Mouse (Mus musculus): Measurements from ENCODE around the gene Lifr. TPM values are rescaled to one million over a fixed set of nuclear protein-coding genes. Genes with fewer than 3 reads are reported as not detected.

Gene Lifr
- polyA plus RNA-seq, 1 experiment, result 18.9 TPM

DNA sequence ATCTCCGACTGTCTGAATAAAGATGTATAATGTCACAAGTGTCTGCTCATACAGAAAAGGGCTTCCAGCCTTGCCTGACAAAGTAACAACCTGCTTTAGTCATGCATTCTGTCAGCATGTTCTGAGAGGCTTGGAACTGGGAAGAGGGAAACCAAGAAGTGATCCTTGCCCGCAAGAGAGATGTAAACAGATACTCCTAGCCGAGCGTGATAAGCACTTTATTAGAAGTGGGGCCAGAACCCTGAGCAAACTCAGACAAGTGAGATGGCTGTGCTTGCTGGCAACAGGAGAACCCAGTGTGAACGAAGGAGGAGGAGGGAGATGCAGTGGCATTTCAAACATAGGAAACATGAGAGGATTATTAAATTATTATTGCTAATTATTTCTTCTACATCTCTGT, 14.8 kb downstream of the Lifr start:
- peaks cover 6% of the 10 kb centered on the region; the same call in 1 of the 2 replicates for H3K9me3 ChIP-seq
- H3K4me1 ChIP-seq, result peaks cover 38% of the 10 kb centered on the region
- peaks cover 3% of the 10 kb centered on the region for H3K27me3 ChIP-seq (replicated peaks)
- H3K4me3 ChIP-seq (replicated peaks), result no peak overlapping the region
- no peaks in the 10 kb centered on the region for H3K36me3 ChIP-seq (replicated peaks; ENCODE audit: low read length)
- TF ChIP-seq FLI1 (IDR thresholded peaks at IDR 0.05; ENCODE audit: low read length), result no peak
- no peak for TF ChIP-seq GATA1 (IDR thresholded peaks at IDR 0.05; ENCODE audit: borderline replicate concordance, low read length)

DNA sequence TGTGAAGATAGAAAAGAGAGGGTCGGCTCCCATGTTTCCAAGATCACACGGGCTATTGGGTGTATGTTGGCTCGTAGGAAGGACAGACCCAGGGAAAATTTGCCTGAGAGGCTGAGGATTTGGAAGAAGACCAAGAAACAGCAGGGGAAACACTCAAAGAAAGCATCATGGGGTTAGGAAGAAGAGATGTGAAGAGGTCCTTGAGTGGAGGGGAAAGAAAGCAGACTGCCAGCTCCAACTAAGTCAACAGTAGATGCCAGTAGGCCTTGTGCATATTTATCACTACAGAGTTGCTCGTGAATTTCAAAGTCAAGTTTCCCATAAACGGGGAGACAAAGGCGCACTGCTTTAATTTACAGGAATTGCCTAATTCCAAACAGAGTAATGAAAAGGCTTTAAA, 17.7 kb downstream of the Lifr start:
- TF ChIP-seq GATA1 (IDR thresholded peaks at IDR 0.05; ENCODE audit: borderline replicate concordance, low read length) (no peak), FLI1 (IDR thresholded peaks at IDR 0.05; ENCODE audit: low read length) (no peak)
- Histone ChIP-seq H3K9me3 (peaks cover 10% of the 10 kb centered on the region; the same call in 1 of the 2 replicates), H3K27me3 (replicated peaks) (peaks cover 5% of the 10 kb centered on the region), H3K4me3 (replicated peaks) (no peak overlapping the region), H3K36me3 (replicated peaks; ENCODE audit: low read length) (no peaks in the 10 kb centered on the region), H3K4me1 (peaks cover 26% of the 10 kb centered on the region)

GRCm38 (mm10) chr15:7112227-7112907, 22.0 kb downstream of the Lifr start:
- TF ChIP-seq FLI1 (IDR thresholded peaks at IDR 0.05; ENCODE audit: low read length) (no peak), GATA1 (IDR thresholded peaks at IDR 0.05; ENCODE audit: borderline replicate concordance, low read length) (no peak)
- H3K4me1 ChIP-seq, result peaks cover 29% of the 10 kb centered on the region
- peaks cover 10% of the 10 kb centered on the region; the same call in 1 of the 2 replicates for H3K9me3 ChIP-seq
- peaks cover 5% of the 10 kb centered on the region for H3K27me3 ChIP-seq (replicated peaks)
- H3K36me3 ChIP-seq (replicated peaks; ENCODE audit: low read length), result no peaks in the 10 kb centered on the region
- H3K4me3 ChIP-seq (replicated peaks), result no peak overlapping the region

DNA sequence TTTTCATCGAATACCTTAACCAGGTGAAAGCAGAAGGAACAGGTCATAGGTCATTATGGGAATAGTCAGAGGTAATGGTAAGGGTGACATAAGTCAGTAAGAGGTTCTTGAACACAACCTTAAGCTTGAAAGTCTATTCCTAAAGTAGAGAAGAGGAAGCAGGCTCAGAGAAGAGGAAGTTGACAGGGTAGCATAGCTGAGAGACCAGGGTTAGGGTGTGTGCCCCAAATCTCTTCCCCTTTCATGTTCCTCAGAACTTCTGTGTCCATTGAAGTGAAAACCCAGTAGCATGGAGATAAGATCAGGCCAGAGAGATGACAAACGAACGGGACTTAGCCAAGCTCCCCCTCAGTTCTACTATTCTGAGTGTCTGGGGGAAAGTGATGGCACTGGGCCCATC, 23.5 kb downstream of the Lifr start:
- no peak for TF ChIP-seq FLI1 (IDR thresholded peaks at IDR 0.05; ENCODE audit: low read length)
- no peak for TF ChIP-seq GATA1 (IDR thresholded peaks at IDR 0.05; ENCODE audit: borderline replicate concordance, low read length)
- H3K36me3 ChIP-seq (replicated peaks; ENCODE audit: low read length), result no peaks in the 10 kb centered on the region
- H3K9me3 ChIP-seq, result peaks cover 10% of the 10 kb centered on the region; the same call in 1 of the 2 replicates
- peaks cover 11% of the 10 kb centered on the region for H3K27me3 ChIP-seq (replicated peaks)
- H3K4me3 ChIP-seq (replicated peaks), result no peak overlapping the region
- H3K4me1 ChIP-seq, result peaks cover 22% of the 10 kb centered on the region

DNA sequence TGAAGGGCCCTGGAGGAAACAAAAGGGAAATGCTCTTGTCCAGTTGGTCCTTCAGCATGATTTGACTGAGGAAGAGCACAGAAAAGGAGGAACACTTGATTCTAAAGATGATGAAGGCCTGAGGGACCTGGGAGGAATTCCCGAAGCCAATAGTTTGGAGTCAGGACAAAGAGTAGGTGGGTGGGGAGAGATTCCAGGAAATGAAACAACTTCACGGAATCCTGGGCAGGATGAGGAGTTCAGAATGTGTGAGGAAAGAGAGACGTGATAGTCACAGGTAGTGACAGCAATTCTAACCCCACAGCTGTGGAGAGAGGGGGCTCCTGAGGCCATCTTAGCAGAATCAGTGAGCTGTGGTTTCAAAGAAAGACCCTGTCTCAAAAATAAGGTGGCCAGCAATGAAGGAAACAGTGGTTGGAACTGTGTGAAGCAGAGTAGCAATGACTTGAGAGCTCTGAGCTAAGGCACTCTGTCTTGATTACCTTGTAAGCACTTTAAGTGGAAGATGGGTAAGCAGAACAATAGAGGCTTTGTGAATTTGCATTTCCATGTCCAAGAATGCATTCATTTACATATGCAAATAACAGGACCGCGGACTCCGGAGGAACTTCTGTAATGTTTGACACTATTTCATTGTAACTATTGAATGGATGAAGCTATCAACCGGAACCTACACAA, 25.1 kb downstream of the Lifr start:
- H3K36me3 ChIP-seq (replicated peaks; ENCODE audit: low read length), result no peaks in the 10 kb centered on the region
- H3K9me3 ChIP-seq, result peaks cover 1% of the 10 kb centered on the region; the same call in 1 of the 2 replicates
- TF ChIP-seq FLI1 (IDR thresholded peaks at IDR 0.05; ENCODE audit: low read length), result no peak
- no peak for TF ChIP-seq GATA1 (IDR thresholded peaks at IDR 0.05; ENCODE audit: borderline replicate concordance, low read length)
- no peak overlapping the region for H3K4me3 ChIP-seq (replicated peaks)
- peaks cover 9% of the 10 kb centered on the region for H3K27me3 ChIP-seq (replicated peaks)
- peaks cover 22% of the 10 kb centered on the region for H3K4me1 ChIP-seq

- Histone ChIP-seq H3K4me3 (replicated peaks) (no peak overlapping the region), H3K27me3 (replicated peaks) (peaks cover 13% of the 10 kb centered on the region), H3K4me1 (peaks cover 22% of the 10 kb centered on the region), H3K36me3 (replicated peaks; ENCODE audit: low read length) (no peaks in the 10 kb centered on the region), H3K9me3 (no peaks in the 10 kb centered on the region)
- no peak for TF ChIP-seq GATA1 (IDR thresholded peaks at IDR 0.05; ENCODE audit: borderline replicate concordance, low read length)
- no peak for TF ChIP-seq FLI1 (IDR thresholded peaks at IDR 0.05; ENCODE audit: low read length)
Measured at GRCm38 (mm10) chr15:7116216-7116615, 25.8 kb downstream of the Lifr start.

GRCm38 (mm10) chr15:7116699-7117098, 26.3 kb downstream of the Lifr start:
- TF ChIP-seq GATA1 (IDR thresholded peaks at IDR 0.05; ENCODE audit: borderline replicate concordance, low read length), result no peak
- TF ChIP-seq FLI1 (IDR thresholded peaks at IDR 0.05; ENCODE audit: low read length), result no peak
- no peaks in the 10 kb centered on the region for H3K36me3 ChIP-seq (replicated peaks; ENCODE audit: low read length)

DNA sequence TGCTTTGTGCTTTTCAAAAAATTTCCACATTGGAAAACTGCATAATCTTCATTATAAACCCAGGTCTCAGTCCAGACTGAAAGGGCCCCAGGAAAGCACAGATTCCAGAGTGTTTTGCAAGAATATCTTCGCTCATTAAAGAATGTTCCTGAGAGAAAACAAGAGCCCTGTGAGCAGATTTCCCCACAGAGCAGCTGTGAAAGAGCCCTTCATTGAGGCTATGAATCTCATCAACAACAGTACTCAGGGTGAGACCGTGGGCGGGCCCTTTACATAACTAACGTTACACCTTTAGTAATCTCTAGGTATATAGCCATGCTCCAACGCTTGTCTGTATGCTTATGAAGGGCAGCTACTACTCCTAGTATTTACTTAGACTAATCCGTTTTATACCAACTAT, 27.5 kb downstream of the Lifr start:
- TF ChIP-seq GATA1 (IDR thresholded peaks at IDR 0.05; ENCODE audit: borderline replicate concordance, low read length), result no peak
- no peak for TF ChIP-seq FLI1 (IDR thresholded peaks at IDR 0.05; ENCODE audit: low read length)
- peaks cover 28% of the 10 kb centered on the region for H3K4me1 ChIP-seq
- no peak overlapping the region for H3K4me3 ChIP-seq (replicated peaks)
- peaks cover 21% of the 10 kb centered on the region for H3K27me3 ChIP-seq (replicated peaks)
- H3K36me3 ChIP-seq (replicated peaks; ENCODE audit: low read length), result peaks cover 6% of the 10 kb centered on the region
- peaks cover 9% of the 10 kb centered on the region for H3K9me3 ChIP-seq

More at GRCm38 (mm10) chr15:7116699-7117098, 26.3 kb downstream of the Lifr start:
- H3K4me1 ChIP-seq, result peaks cover 22% of the 10 kb centered on the region
- no peak overlapping the region for H3K4me3 ChIP-seq (replicated peaks)
- peaks cover 13% of the 10 kb centered on the region for H3K27me3 ChIP-seq (replicated peaks)
- no peaks in the 10 kb centered on the region for H3K9me3 ChIP-seq

DNA sequence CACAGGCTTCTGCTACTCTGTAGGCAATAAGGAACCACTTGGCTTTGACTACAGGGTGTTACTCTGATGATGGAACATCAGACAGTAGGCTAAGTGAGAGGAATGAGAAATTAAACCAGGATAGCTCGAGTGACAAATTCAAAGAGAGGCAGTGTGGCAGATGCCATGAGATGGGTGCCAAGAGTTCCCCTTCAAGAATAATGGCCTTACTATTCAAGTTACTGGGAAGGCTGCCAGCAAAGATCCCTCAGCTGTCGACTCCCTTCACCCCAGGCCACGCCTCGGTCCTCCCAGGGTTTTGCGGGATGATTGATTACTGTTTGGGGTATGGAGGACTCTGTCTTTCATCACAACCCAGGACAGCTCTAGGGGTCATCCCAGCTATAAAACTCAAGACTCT, 28.4 kb downstream of the Lifr start:
- Histone ChIP-seq H3K36me3 (replicated peaks; ENCODE audit: low read length) (peaks cover 6% of the 10 kb centered on the region), H3K9me3 (peaks cover 9% of the 10 kb centered on the region), H3K4me1 (peaks cover 34% of the 10 kb centered on the region), H3K27me3 (replicated peaks) (peaks cover 21% of the 10 kb centered on the region), H3K4me3 (replicated peaks) (no peak overlapping the region)
- TF ChIP-seq FLI1 (IDR thresholded peaks at IDR 0.05; ENCODE audit: low read length), result no peak
- no peak for TF ChIP-seq GATA1 (IDR thresholded peaks at IDR 0.05; ENCODE audit: borderline replicate concordance, low read length)

DNA sequence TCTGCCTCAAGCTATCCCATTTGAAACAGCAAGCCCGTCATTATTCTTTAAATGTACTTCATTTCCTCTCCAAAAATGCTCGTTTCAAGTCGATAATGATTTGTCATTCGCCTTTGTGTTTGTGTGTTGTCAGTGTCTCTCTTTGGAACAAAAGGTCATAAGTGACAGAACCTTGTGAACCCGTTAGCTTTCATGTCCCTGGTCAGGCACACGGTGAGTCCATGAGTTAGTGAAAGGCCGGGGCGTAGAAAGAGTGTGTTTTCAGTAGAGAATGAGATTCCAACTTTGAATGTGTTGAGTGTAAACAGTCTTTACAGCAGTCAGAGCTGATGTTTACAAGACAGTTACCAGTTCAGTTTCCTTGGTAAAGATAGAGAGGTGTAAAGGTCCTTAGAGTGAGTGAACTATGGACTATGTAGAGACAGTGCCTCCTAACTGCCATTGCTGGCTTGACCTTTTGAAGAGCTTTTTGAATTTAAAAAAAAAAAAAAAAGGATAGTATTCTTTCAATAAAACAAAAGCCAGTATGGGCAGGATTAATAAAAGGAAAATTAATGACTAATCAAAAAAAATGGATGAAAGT, 29.6 kb downstream of the Lifr start:
- H3K4me3 ChIP-seq (replicated peaks), result no peak overlapping the region
- peaks cover 6% of the 10 kb centered on the region for H3K36me3 ChIP-seq (replicated peaks; ENCODE audit: low read length)
- peaks cover 9% of the 10 kb centered on the region for H3K9me3 ChIP-seq
- no peak for TF ChIP-seq FLI1 (IDR thresholded peaks at IDR 0.05; ENCODE audit: low read length)
- no peak for TF ChIP-seq GATA1 (IDR thresholded peaks at IDR 0.05; ENCODE audit: borderline replicate concordance, low read length)
- H3K27me3 ChIP-seq (replicated peaks), result peaks cover 24% of the 10 kb centered on the region
- H3K4me1 ChIP-seq, result peaks cover 35% of the 10 kb centered on the region

Measured in megakaryocyte, embryonic 14.5 days (primary cell).